Mouse (Mus musculus) ES-E14 (cell line): ENCODE measurements around the gene G430095P16Rik. TPM values are rescaled to one million over a fixed set of nuclear protein-coding genes. Genes with fewer than 3 reads are reported as not detected.
A peak's percentile ranks its signal among the peaks of the same experiment; 100 is the strongest.

Source experiments
- DNase-seq: peaks from one replicate; pipeline ENCODE4 v3.0.0-alpha.2; 2013; ENCODE audit warnings: low read depth, low spot score
- H3K27ac ChIP-seq: 2 replicates; pipeline ENCODE4 v1.5.1; 2012; ENCODE audit warnings: low read depth, mild to moderate bottlenecking, low read length, moderate library complexity, mixed read lengths; ENCODE audit not compliant: poor library complexity, insufficient read depth, severe bottlenecking
- H3K36me3 ChIP-seq: 2 replicates; pipeline ENCODE4 v1.6.1; 2012; ENCODE audit warnings: mild to moderate bottlenecking, low read length, moderate library complexity, mixed read lengths; ENCODE audit not compliant: control insufficient read depth, poor library complexity, insufficient read depth, severe bottlenecking
- H3K4me1 ChIP-seq, 2 experiments: fragments of 150-350 bp in 1 of 2; sonication (generic) in 1 of 2; 2 replicates each; pipeline ENCODE4 v1.6.1; 2012; ENCODE audit warnings: low read length in 2 of 2, mild to moderate bottlenecking in 1 of 2, mixed read lengths in 1 of 2; ENCODE audit not compliant: control insufficient read depth in 2 of 2, insufficient read depth in 2 of 2, poor library complexity in 1 of 2
- H3K4me3 ChIP-seq, 2 experiments: fragments of 150-350 bp in 1 of 2; sonication (generic) in 1 of 2; 2 replicates each; pipeline ENCODE4 v1.5.1; 2012; ENCODE audit warnings: low read length in 2 of 2, low read depth in 1 of 2, mild to moderate bottlenecking in 1 of 2, mixed read lengths in 1 of 2; ENCODE audit not compliant: insufficient read depth in 1 of 2, poor library complexity in 1 of 2, severe bottlenecking in 1 of 2
- H3K9ac ChIP-seq: 2 replicates; pipeline ENCODE4 v1.6.1; 2012; ENCODE audit warnings: low read depth, mild to moderate bottlenecking, low read length, mixed read lengths; ENCODE audit not compliant: poor library complexity, insufficient read depth, severe bottlenecking
- H3K9me3 ChIP-seq: fragments of 150-350 bp; sonication (generic); 2 replicates; pipeline ENCODE4 v1.6.1; 2012; ENCODE audit warnings: low read depth, mild to moderate bottlenecking, low read length; ENCODE audit not compliant: control insufficient read depth, insufficient read depth
- CHD2 ChIP-seq: IDR thresholded peaks from 2 replicates; pipeline ENCODE4 v1.6.1; 2014; ENCODE audit warnings: mild to moderate bottlenecking, low read depth, low read length, inconsistent platforms
- HCFC1 ChIP-seq: IDR thresholded peaks from 2 replicates; pipeline ENCODE4 v1.6.1; 2012; ENCODE audit warnings: low read length, inconsistent platforms, borderline replicate concordance; ENCODE audit not compliant: insufficient read depth
- MAFK ChIP-seq: IDR thresholded peaks from 2 replicates; pipeline ENCODE4 v1.6.1; 2014; ENCODE audit warnings: mild to moderate bottlenecking, low read depth, low read length, inconsistent platforms; ENCODE audit not compliant: insufficient read depth
- ZC3H11A ChIP-seq: IDR thresholded peaks from 2 replicates; pipeline ENCODE4 v1.6.1; 2012; ENCODE audit warnings: low read depth, mild to moderate bottlenecking, inconsistent platforms, low read length, borderline replicate concordance
- ZNF384 ChIP-seq: IDR thresholded peaks from 2 replicates; pipeline ENCODE4 v1.6.1; 2012; ENCODE audit warnings: low read depth, low read length, inconsistent platforms
- in situ Hi-C, 2 experiments: fragments of 600-800 bp; cut with MboI; formaldehyde crosslinking; loops; one replicate each; pipeline ENCODE4 v1.15.1; 2025; ENCODE audit warnings: low sequenced_read_pairs in 2 of 2, inconsistent platforms in 1 of 2; ENCODE audit not compliant: unreplicated experiment in 2 of 2
- total RNA-seq: library from RNA; depleted of rRNA; stranded (reverse); fragments of 300-350 nt; gene quantifications from 2 replicates; pipeline ENCODE4 v1.2.3, GENCODE M21; 2012

The G430095P16Rik gene
- total RNA-seq, 1 experiment, result 2.1 TPM

- in situ Hi-C loops, result no loop called here
- TF ChIP-seq ZNF384 (no peak), ZC3H11A (no peak), CHD2 (peak; percentile 51; the same call in 1 of the 2 replicates), MAFK (no peak), HCFC1 (peak; percentile 88)
- H3K4me3 ChIP-seq, result peak overlapping the region; percentile 81 to 97
- H3K4me1 ChIP-seq, result peaks cover 6 to 15% of the 10 kb centered on the region in 2 experiments; a peak in 3 of 4 replicates
- H3K27ac ChIP-seq, result peak overlapping the region; percentile 69; the same call in 1 of the 2 replicates
- peaks cover 26% of the 10 kb centered on the region for H3K36me3 ChIP-seq
- H3K9ac ChIP-seq, result peak overlapping the region; percentile 96
- no peak for DNase-seq
- H3K9me3 ChIP-seq, result no peaks in the 10 kb centered on the region
Measured at GRCm38 (mm10) chr8:84689091-84689915, 33.5 kb upstream of the G430095P16Rik start.

- H3K9ac ChIP-seq, result no peak overlapping the region
- H3K4me3 ChIP-seq, result no peak overlapping the region
- H3K9me3 ChIP-seq, result no peaks in the 10 kb centered on the region
- H3K27ac ChIP-seq, result no peak overlapping the region
- DNase-seq, result no peak
- TF ChIP-seq HCFC1 (no peak), ZC3H11A (no peak), CHD2 (no peak), MAFK (no peak), ZNF384 (no peak)
- peaks cover 39% of the 10 kb centered on the region for H3K36me3 ChIP-seq
- H3K4me1 ChIP-seq, result peaks cover 1 to 5% of the 10 kb centered on the region in 2 experiments; a peak in 3 of 4 replicates
- in situ Hi-C loops, result no loop called here
Measured at GRCm38 (mm10) chr8:84693332-84693731, 29.5 kb upstream of the G430095P16Rik start.

- in situ Hi-C loops, result loop anchor here in 1 of 2 experiments (5.0 kb wide), 1 partner anchor 122 kb away; no protein-coding TSS in a partner anchor
Measured at GRCm38 (mm10) chr8:84695140-84695539, 27.7 kb upstream of the G430095P16Rik start.

GRCm38 (mm10) chr8:84697166-84698130 is 25.4 kb upstream of the G430095P16Rik start:
- DNase-seq, result no peak
- Histone ChIP-seq H3K36me3 (peaks cover 42% of the 10 kb centered on the region), H3K9ac (no peak overlapping the region), H3K4me3 (no peak overlapping the region), H3K27ac (no peak overlapping the region), H3K9me3 (no peaks in the 10 kb centered on the region), H3K4me1 (peaks cover 2 to 13% of the 10 kb centered on the region in 2 experiments; a peak in 1 of 4 replicates)
- in situ Hi-C loops, result loop anchor here in 1 of 2 experiments (5.0 kb wide), 1 partner anchor 120 kb away; no protein-coding TSS in a partner anchor
- TF ChIP-seq ZNF384, result no peak
- no peak for TF ChIP-seq CHD2
- no peak for TF ChIP-seq MAFK
- TF ChIP-seq HCFC1, result no peak
- TF ChIP-seq ZC3H11A, result no peak

More at GRCm38 (mm10) chr8:84695140-84695539, 27.7 kb upstream of the G430095P16Rik start:
- no peak overlapping the region for H3K4me3 ChIP-seq
- H3K27ac ChIP-seq, result no peak overlapping the region
- no peak overlapping the region for H3K9ac ChIP-seq
- no peaks in the 10 kb centered on the region for H3K9me3 ChIP-seq
- no peak for DNase-seq
- H3K36me3 ChIP-seq, result peaks cover 53% of the 10 kb centered on the region
- TF ChIP-seq HCFC1, result no peak
- no peak for TF ChIP-seq MAFK
- no peak for TF ChIP-seq ZC3H11A
- TF ChIP-seq ZNF384, result no peak
- TF ChIP-seq CHD2, result no peak
- H3K4me1 ChIP-seq, result peaks cover 2 to 5% of the 10 kb centered on the region in 2 experiments; a peak in 1 of 4 replicates
